Mouse (Mus musculus) MEL (cell line): Measurements from ENCODE around the gene Reg3d.

ENCODE experiments used
- CTCF ChIP-seq, 3 experiments: IDR thresholded peaks in 2 of 3; conservative IDR thresholded peaks in 1 of 3; 2 replicates each; pipeline ENCODE4 v1.5.1; 2011 to 2012; ENCODE audit warnings: low read length in 3 of 3, low read depth in 2 of 3, mild to moderate bottlenecking in 2 of 3, improper control_type of control experiment in 1 of 3, inconsistent platforms in 1 of 3, mixed read lengths in 1 of 3, moderate library complexity in 1 of 3; ENCODE audit not compliant: control insufficient read depth in 1 of 3, insufficient read depth in 1 of 3, poor library complexity in 1 of 3, severe bottlenecking in 1 of 3
- E2F4 ChIP-seq: IDR thresholded peaks from 2 replicates; pipeline ENCODE4 v1.6.1; 2011; ENCODE audit warnings: low read depth, low read length, improper control_type of control experiment, borderline replicate concordance
- MAX ChIP-seq: IDR thresholded peaks from 2 replicates; pipeline ENCODE4 v1.6.1; 2011; ENCODE audit warnings: low read length, improper control_type of control experiment
- MEF2A ChIP-seq: IDR thresholded peaks from 2 replicates; pipeline ENCODE4 v1.6.1; 2014; ENCODE audit warnings: low read depth, mild to moderate bottlenecking, inconsistent platforms, low read length, improper control_type of control experiment; ENCODE audit not compliant: poor library complexity, insufficient replicate concordance, severe bottlenecking; ENCODE audit errors: extremely low read depth
- NELFE ChIP-seq: IDR thresholded peaks from 2 replicates; pipeline ENCODE4 v1.6.1; 2011; ENCODE audit warnings: low read depth, low read length, improper control_type of control experiment
- POLR2A ChIP-seq, 2 experiments: IDR thresholded peaks; 2 replicates each; pipeline ENCODE4 v1.6.1; 2011 to 2012; ENCODE audit warnings: low read length in 2 of 2, mild to moderate bottlenecking in 2 of 2, control low read depth in 1 of 2, improper control_type of control experiment in 1 of 2, low read depth in 1 of 2, moderate library complexity in 1 of 2; ENCODE audit not compliant: control insufficient read depth in 1 of 2, insufficient read depth in 1 of 2, poor library complexity in 1 of 2
- TAL1 ChIP-seq: IDR thresholded peaks from 2 replicates; pipeline ENCODE4 v1.6.1; 2012; ENCODE audit warnings: mild to moderate bottlenecking, inconsistent platforms, low read length, moderate library complexity, mixed read lengths
- USF1 ChIP-seq: IDR thresholded peaks from 2 replicates; pipeline ENCODE4 v1.6.1; 2014; ENCODE audit warnings: low read depth, mild to moderate bottlenecking, inconsistent platforms, low read length, improper control_type of control experiment, moderate library complexity
- ZC3H11A ChIP-seq: IDR thresholded peaks from 2 replicates; pipeline ENCODE4 v1.6.1; 2012; ENCODE audit warnings: low read depth, mild to moderate bottlenecking, inconsistent platforms, low read length, improper control_type of control experiment

DNA sequence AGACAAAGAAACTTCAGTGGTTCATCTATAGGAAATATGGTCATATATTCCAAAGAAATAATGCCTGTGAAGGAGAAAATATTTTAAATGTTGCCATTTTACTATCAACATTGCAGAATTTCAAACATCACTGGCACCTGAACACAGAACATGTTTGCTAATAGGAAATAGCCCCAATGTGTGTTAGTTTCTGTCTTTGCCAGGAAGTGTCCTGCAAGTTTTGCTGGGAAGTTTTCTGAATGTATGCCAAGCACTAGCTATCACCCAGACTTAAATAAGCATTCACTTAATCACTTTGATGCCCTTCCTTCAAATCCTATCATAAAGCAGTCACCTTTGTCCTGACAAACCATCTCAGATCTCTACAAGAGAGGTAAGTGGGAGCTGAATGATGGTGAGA, 1.7 kb upstream of the Reg3d start, which contains the start of gene Reg3a:
- TF ChIP-seq POLR2A (IDR thresholded peaks at IDR 0.05; ENCODE audit: control insufficient read depth in 1 of 2, insufficient read depth in 1 of 2, low read depth in 1 of 2, low read length in 2 of 2, poor library complexity in 1 of 2) (no peak), MAX (no peak), CTCF (IDR thresholded peaks at IDR 0.05 in 2 of 3, conservative IDR thresholded peaks at IDR 0.05 in 1 of 3; ENCODE audit: control insufficient read depth in 1 of 3, insufficient read depth in 1 of 3, low read depth in 2 of 3, low read length in 3 of 3, poor library complexity in 1 of 3, severe bottlenecking in 1 of 3) (no peak), TAL1 (no peak), NELFE (no peak), USF1 (no peak), E2F4 (no peak), ZC3H11A (no peak), MEF2A (no peak)
